Mouse (Mus musculus) midbrain, embryonic 14.5 days (tissue): ENCODE results near the gene Bcl7c. TPM values are rescaled to one million over a fixed set of nuclear protein-coding genes. Genes with fewer than 3 reads are reported as not detected.
"Not testable (repeated sequence)": the region's sequence is repeated elsewhere in the genome, so short reads cannot be mapped to it uniquely, and the experiment has no call there.

ENCODE experiments used
- ATAC-seq: fragments of 200-750 bp; cut with Nextera tagmentation; 2 replicates; pipeline ENCODE4 v1.8.0; 2017; ENCODE audit warnings: moderate number of reproducible peaks, moderate library complexity; ENCODE audit not compliant: low FRiP score, low TSS enrichment
- DNase-seq: peaks from one replicate; pipeline ENCODE4 v3.0.0-alpha.2; 2015
- H3K27ac ChIP-seq: fragments of 300-500 bp; sonication (generic); replicated peaks from 2 replicates; pipeline ENCODE4 v1.5.1; 2014; ENCODE audit warnings: mild to moderate bottlenecking, low read depth, low read length, moderate library complexity
- H3K27me3 ChIP-seq: fragments of 300-500 bp; sonication (generic); 2 replicates; pipeline ENCODE4 v1.6.1; 2014; ENCODE audit warnings: low read length, control low read depth, mixed read lengths; ENCODE audit not compliant: control insufficient read depth, insufficient read depth
- H3K36me3 ChIP-seq: fragments of 300-500 bp; sonication (generic); 2 replicates; pipeline ENCODE4 v1.6.1; 2014; ENCODE audit warnings: low read length, control low read depth; ENCODE audit not compliant: control insufficient read depth, insufficient read depth
- H3K4me1 ChIP-seq: fragments of 300-500 bp; sonication (generic); 2 replicates; pipeline ENCODE4 v1.6.1; 2014; ENCODE audit warnings: mild to moderate bottlenecking, antibody characterized with exemption, low read length, control low read depth; ENCODE audit not compliant: control insufficient read depth, insufficient read depth
- H3K4me2 ChIP-seq: fragments of 300-500 bp; sonication (generic); 2 replicates; pipeline ENCODE4 v1.6.1; 2014; ENCODE audit warnings: mild to moderate bottlenecking, low read length, moderate library complexity
- H3K4me3 ChIP-seq: fragments of 300-500 bp; sonication (generic); replicated peaks from 2 replicates; pipeline ENCODE4 v1.5.1; 2014; ENCODE audit warnings: low read depth, low read length
- H3K9ac ChIP-seq: fragments of 300-500 bp; sonication (generic); replicated peaks from 2 replicates; pipeline ENCODE4 v1.6.1; 2014; ENCODE audit warnings: mild to moderate bottlenecking, low read length, moderate library complexity
- H3K9me3 ChIP-seq: fragments of 300-500 bp; sonication (generic); 2 replicates; pipeline ENCODE4 v1.6.1; 2016; ENCODE audit warnings: low read length, control low read depth, mixed read lengths; ENCODE audit not compliant: control insufficient read depth
- WGBS: fragments of 180-500 bp; shearing (Covaris S2); extraction: QIAGEN DNeasy Blood & Tissue Kit; methylation state at CpG from one replicate; pipeline ENCODE4 v1.1.7; 2014; 5-methylcytosine and 5-hydroxymethylcytosine counted together
- polyA plus RNA-seq: library from polyadenylated mRNA; unstranded; fragments of >200 nt; fragmentation: Nextera tagmentation; extraction: Ambion mirVana; gene quantifications from 2 replicates; pipeline ENCODE4 v1.2.1, GENCODE M21; 2014

Bcl7c gene
- polyA plus RNA-seq, 1 experiment from 2014 or later = 54.0 TPM

DNA sequence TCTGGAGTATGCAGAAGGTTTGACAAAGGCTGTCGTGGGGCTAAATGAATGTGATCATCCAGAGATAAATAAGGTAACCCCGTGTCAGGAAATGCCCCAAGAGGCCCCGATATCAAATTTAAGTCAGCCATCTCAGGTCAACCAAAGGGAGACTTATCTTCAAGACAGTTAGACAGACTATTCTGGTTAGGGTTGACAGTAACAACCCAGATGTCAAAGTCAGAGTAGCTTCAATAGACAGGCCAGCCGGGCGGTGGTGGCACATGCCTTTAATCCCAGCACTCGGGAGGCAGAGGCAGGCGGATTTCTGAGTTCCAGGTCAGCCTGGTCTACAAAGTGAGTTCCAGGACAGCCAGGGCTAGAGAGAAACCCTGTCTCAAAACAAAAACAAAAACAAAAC is 15.0 kb downstream of the Bcl7c start:
- H3K4me2 ChIP-seq, H3K4me3 ChIP-seq, H3K4me1 ChIP-seq, H3K9ac ChIP-seq, H3K27ac ChIP-seq, H3K9me3 ChIP-seq, H3K27me3 ChIP-seq, DNase-seq, ATAC-seq: not testable (repeated sequence)
- peaks cover 14% of the 10 kb centered on the region; the same call in 1 of the 2 replicates for H3K36me3 ChIP-seq
- 94% methylated on average over 7 of the region's 7 CpGs for WGBS

GRCm38 (mm10) chr7:127693290-127693689 is 15.4 kb downstream of the Bcl7c start:
- H3K9ac ChIP-seq = no peak overlapping the region
- DNase-seq = no peak
- H3K27ac ChIP-seq = no peak overlapping the region
- H3K4me1 ChIP-seq = no peaks in the 10 kb centered on the region
- H3K9me3 ChIP-seq = no peaks in the 10 kb centered on the region
- H3K4me2 ChIP-seq = no peak overlapping the region
- H3K27me3 ChIP-seq = no peaks in the 10 kb centered on the region
- H3K4me3 ChIP-seq = no peak overlapping the region
- no peak for ATAC-seq
- peaks cover 14% of the 10 kb centered on the region; the same call in 1 of the 2 replicates for H3K36me3 ChIP-seq
- 95% methylated on average over 8 of the region's 8 CpGs for WGBS

- Histone ChIP-seq H3K27ac (peak overlapping the region; percentile 66), H3K36me3 (0 out of 2 replicates have a peak, but pooled peaks cover 8% of the 10 kb centered on the region), H3K27me3 (no peaks in the 10 kb centered on the region), H3K4me1 (no peaks in the 10 kb centered on the region), H3K4me3 (no peak overlapping the region), H3K9me3 (no peaks in the 10 kb centered on the region), H3K4me2 (peak overlapping the region; percentile 40), H3K9ac (peak overlapping the region; percentile 26; the same call in 1 of the 2 replicates)
- ATAC-seq (no peak), DNase-seq (peak; percentile 69)
- WGBS = 5% methylated on average over 15 of the region's 15 CpGs
These were observed 17.3 kb downstream of the Bcl7c start for GRCm38 (mm10) chr7:127691221-127691989.

GRCm38 (mm10) chr7:127689626-127690280 is 19.0 kb downstream of the Bcl7c start:
- Histone ChIP-seq H3K9me3 (no peaks in the 10 kb centered on the region), H3K27me3 (no peaks in the 10 kb centered on the region), H3K4me1 (no peaks in the 10 kb centered on the region), H3K4me2 (no peak overlapping the region), H3K27ac (no peak overlapping the region), H3K4me3 (no peak overlapping the region), H3K9ac (no peak overlapping the region), H3K36me3 (0 out of 2 replicates have a peak, but pooled peaks cover 11% of the 10 kb centered on the region)
- no peak for DNase-seq
- no peak for ATAC-seq
- 65% methylated on average over 9 of the region's 9 CpGs for whole genome bisulfite sequencing

GRCm38 (mm10) chr7:127688935-127689334 is 19.8 kb downstream of the Bcl7c start:
- Histone ChIP-seq H3K9ac (no peak overlapping the region), H3K4me1 (no peaks in the 10 kb centered on the region), H3K4me2 (no peak overlapping the region), H3K36me3 (0 out of 2 replicates have a peak, but pooled peaks cover 18% of the 10 kb centered on the region), H3K27me3 (no peaks in the 10 kb centered on the region), H3K27ac (no peak overlapping the region), H3K9me3 (no peaks in the 10 kb centered on the region), H3K4me3 (no peak overlapping the region)
- DNase-seq (no peak), ATAC-seq (no peak)
- 80% methylated on average over 7 of the region's 7 CpGs for WGBS

DNA sequence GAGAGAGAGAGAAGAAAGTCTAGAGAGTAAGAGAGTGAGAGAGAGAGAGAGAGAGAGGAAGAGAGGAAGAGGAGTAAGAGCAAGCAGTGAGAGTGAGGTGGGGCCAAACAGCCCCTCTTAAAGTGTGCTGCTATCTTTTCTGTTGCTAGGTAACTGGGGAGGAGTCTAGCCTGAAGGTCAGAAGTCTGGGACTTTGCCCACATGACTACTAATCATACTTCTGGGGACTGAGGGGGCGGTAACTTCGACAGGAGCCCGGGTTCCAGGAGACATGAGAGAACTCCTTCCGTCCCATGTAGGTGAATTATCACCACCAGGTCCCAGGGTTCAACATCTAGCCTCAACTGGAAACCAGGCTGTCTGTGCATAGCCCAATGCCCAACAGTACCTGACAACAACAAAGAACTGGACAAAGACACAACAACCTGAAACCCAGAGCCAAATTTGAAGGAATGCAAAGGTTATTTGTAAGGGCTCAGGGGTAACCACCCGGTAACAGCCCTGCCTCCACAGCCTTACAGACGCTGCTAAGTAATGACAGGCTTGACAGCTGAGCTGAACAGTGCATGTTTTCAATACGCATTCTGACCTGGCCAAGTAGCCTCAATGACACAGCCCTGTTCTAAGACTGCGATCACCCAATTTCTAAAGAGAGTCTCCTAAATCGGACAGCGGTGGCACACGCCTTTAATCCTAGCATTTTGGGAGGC is 21.8 kb downstream of the Bcl7c start:
- Histone ChIP-seq H3K27ac (no peak overlapping the region), H3K4me3 (no peak overlapping the region), H3K9me3 (no peaks in the 10 kb centered on the region), H3K9ac (no peak overlapping the region), H3K27me3 (no peaks in the 10 kb centered on the region), H3K4me2 (no peak overlapping the region), H3K4me1 (no peaks in the 10 kb centered on the region), H3K36me3 (0 out of 2 replicates have a peak, but pooled peaks cover 14% of the 10 kb centered on the region)
- DNase-seq = no peak
- no peak for ATAC-seq
- 86% methylated on average over 11 of the region's 11 CpGs for WGBS

DNA sequence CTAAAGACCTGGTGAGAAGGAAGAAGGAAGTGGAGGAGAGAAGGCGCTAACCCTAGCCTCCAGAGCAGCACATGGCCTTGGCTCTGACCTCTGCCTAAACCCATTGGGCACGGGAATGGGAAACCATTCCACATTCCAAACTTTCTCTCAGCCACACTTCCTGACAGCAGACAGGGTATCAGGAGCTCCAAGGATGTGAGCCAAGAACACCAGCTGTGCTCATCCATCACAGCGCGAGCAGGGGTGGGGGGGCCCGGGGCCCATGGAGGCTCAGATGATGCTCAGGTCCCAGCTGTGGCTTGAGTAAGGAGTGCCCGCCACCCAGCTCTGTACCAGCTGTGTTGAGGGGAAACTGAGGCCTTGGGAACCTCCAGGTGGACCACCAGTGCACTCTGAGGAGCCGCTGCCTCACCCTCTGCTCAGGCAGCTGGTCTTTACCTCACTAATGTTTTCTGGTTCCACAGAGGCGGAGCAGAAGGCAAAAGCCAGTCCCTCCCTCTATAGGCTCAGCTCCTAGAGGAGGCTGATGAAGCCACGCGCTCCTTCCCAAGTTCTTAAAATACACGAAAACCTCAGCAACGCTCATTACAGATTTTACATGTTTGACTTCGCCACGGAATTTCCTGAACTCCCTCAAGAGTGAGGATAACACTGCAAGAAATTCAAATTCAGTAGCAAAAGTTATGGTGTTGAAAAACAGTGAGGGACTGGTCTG is 23.3 kb downstream of the Bcl7c start:
- 0 out of 2 replicates have a peak, but pooled peaks cover 14% of the 10 kb centered on the region for H3K36me3 ChIP-seq
- H3K27me3 ChIP-seq = no peaks in the 10 kb centered on the region
- no peak for DNase-seq
- H3K4me1 ChIP-seq = no peaks in the 10 kb centered on the region
- no peaks in the 10 kb centered on the region for H3K9me3 ChIP-seq
- WGBS = 82% methylated on average over 14 of the region's 14 CpGs
- H3K9ac ChIP-seq = no peak overlapping the region
- no peak overlapping the region for H3K4me3 ChIP-seq
- H3K4me2 ChIP-seq = no peak overlapping the region
- ATAC-seq = no peak
- H3K27ac ChIP-seq = no peak overlapping the region

DNA sequence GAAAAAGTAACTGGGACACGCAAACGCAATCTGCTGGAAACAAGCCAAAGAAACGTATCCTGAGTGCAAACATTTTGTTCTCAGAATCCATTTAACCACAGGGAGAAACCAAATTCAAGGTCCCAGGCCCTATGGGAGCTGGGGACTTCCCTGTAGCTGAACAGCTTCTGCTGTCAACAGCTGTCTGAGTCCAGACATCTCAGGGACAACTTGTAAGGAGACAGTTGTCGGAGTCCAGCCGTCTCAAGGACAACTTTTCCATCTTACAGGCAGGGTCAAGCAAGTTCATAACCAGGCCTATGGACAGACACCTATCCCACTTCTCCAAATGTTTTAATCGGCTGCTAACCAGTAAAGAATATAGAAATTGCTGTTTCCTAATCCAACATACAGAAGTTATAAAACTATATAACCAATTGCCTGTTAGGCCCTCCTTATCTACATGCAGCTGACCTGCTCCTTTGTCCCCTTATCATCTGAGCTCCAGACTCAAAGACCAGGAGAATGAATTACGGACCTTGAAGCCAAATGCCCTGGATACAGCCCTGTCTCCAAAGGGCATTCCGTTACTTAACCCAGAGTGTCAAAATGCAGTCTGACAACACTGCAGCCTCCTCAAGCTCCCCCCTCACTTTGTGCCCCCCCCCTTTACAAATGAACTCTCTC is 26.7 kb downstream of the Bcl7c start:
- 0 out of 2 replicates have a peak, but pooled peaks cover 13% of the 10 kb centered on the region for H3K36me3 ChIP-seq
- H3K9me3 ChIP-seq = no peaks in the 10 kb centered on the region
- H3K27ac ChIP-seq = no peak overlapping the region
- no peaks in the 10 kb centered on the region for H3K27me3 ChIP-seq
- WGBS = 89% methylated on average over 8 of the region's 8 CpGs
- no peak overlapping the region for H3K4me3 ChIP-seq
- no peak overlapping the region for H3K4me2 ChIP-seq
- no peak overlapping the region for H3K9ac ChIP-seq
- H3K4me1 ChIP-seq = no peaks in the 10 kb centered on the region
- ATAC-seq = no peak
- DNase-seq = no peak
